Mouse (Mus musculus): ENCODE data around the gene Tff1. TPM values are rescaled to one million over a fixed set of nuclear protein-coding genes. Genes with fewer than 3 reads are reported as not detected.

The Tff1 gene
- total and polyA plus RNA-seq, 3 experiments = not detected

DNA sequence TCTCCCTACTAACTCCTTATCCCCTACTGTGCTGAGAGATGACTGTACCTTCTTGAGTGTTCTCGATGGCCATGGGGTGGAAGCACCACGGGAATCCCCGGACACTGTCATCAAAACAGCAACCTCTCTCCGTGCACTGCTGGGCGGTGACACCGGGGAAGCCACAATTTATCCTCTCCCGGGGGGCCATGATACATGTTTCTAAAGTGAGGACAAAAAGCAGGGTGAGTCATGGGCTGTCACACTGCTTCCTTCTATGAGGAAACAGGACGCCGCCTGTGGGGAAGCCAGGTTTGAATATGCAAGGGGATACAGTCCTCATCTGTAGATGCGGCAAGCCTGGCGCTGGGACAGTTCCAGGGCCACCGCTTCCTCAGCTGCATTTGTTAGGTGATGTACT is 2.5 kb downstream of the Tff1 start:
- no peaks in the 10 kb centered on the region for H3K4me1 ChIP-seq (ENCODE audit: control insufficient read depth in 1 of 2, insufficient read depth in 2 of 2, low read length in 2 of 2)
- H3K36me3 ChIP-seq (ENCODE audit: control insufficient read depth in 1 of 2, insufficient read depth in 2 of 2, low read length in 2 of 2) = no peaks in the 10 kb centered on the region
- no peak overlapping the region for H3K27ac ChIP-seq (ENCODE audit: control insufficient read depth, low read depth, low read length)
- no peak for DNase-seq (ENCODE audit: low read depth, low spot score)
- H3K9ac ChIP-seq (ENCODE audit: control insufficient read depth, low read depth, low read length, poor library complexity, severe bottlenecking) = no peak overlapping the region
- H3K4me3 ChIP-seq (ENCODE audit: control insufficient read depth in 1 of 2, insufficient read depth in 1 of 2, low read depth in 2 of 2, low read length in 2 of 2) = no peak overlapping the region
- H3K79me2 ChIP-seq (ENCODE audit: control insufficient read depth, insufficient read depth, low read length, poor library complexity) = no peaks in the 10 kb centered on the region
- H3K9me3 ChIP-seq (replicated peaks; ENCODE audit: insufficient read depth, low read length) = no peaks in the 10 kb centered on the region
- TF ChIP-seq NRF1 (IDR thresholded peaks at IDR 0.05; ENCODE audit: insufficient read depth, low read depth, low read length, poor library complexity, severe bottlenecking) = no peak
- TF ChIP-seq HCFC1 (IDR thresholded peaks at IDR 0.05; ENCODE audit: low read depth, low read length) = no peak
- TF ChIP-seq KAT2A (conservative IDR thresholded peaks at IDR 0.05; ENCODE audit: low read depth, low read length) = no peak
- TF ChIP-seq UBTF (IDR thresholded peaks at IDR 0.05; ENCODE audit: borderline replicate concordance, insufficient read depth, low read depth, low read length) = no peak
- no peak for TF ChIP-seq MYB (IDR thresholded peaks at IDR 0.05; ENCODE audit: low read depth, low read length)
- TF ChIP-seq ELF1 (IDR thresholded peaks at IDR 0.05; ENCODE audit: low read depth, low read length) = no peak
- TF ChIP-seq CHD2 (IDR thresholded peaks at IDR 0.05; ENCODE audit: low read length) = no peak
- TF ChIP-seq ZNF384 (IDR thresholded peaks at IDR 0.05; ENCODE audit: low read depth, low read length) = no peak
- TF ChIP-seq GABPA (IDR thresholded peaks at IDR 0.05; ENCODE audit: low read depth, low read length) = no peak
- no peak for TF ChIP-seq CHD1 (IDR thresholded peaks at IDR 0.05; ENCODE audit: low read depth, low read length)
- no peak for TF ChIP-seq GATA1 (IDR thresholded peaks at IDR 0.05; ENCODE audit: low read depth, low read length)
- H3K27me3 ChIP-seq (ENCODE audit: control insufficient read depth in 1 of 2, insufficient read depth in 2 of 2, low read length in 2 of 2) = peaks cover 0 to 4% of the 10 kb centered on the region in 2 experiments; a peak in 2 of 4 replicates

DNA sequence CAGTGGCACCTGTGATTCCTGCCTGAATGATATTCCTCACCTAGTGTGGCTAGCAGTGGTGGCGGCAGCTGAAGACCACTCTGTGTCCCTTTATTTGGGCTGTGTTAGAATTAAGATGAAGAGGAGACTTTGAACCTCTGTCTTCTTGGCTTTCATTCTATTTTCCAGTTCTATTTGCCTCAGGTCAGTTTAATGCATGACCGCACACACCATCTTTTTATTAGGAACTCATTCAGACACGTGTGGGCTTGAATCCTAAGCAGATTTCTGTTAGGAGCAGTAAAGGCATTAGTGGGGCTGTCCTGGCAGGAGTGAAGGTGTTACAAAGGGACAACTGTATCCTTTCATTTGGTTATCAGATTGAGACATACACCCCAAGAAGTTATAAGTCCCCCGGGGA is 4.8 kb downstream of the Tff1 start:
- Histone ChIP-seq H3K27me3 (ENCODE audit: control insufficient read depth in 1 of 2, insufficient read depth in 2 of 2, low read length in 2 of 2) (no peaks in the 10 kb centered on the region; a peak in 1 of 4 replicates), H3K9ac (ENCODE audit: control insufficient read depth, low read depth, low read length, poor library complexity, severe bottlenecking) (no peak overlapping the region), H3K9me3 (replicated peaks; ENCODE audit: insufficient read depth, low read length) (no peaks in the 10 kb centered on the region), H3K79me2 (ENCODE audit: control insufficient read depth, insufficient read depth, low read length, poor library complexity) (no peaks in the 10 kb centered on the region), H3K27ac (ENCODE audit: control insufficient read depth, low read depth, low read length) (no peak overlapping the region), H3K4me3 (ENCODE audit: control insufficient read depth in 1 of 2, insufficient read depth in 1 of 2, low read depth in 2 of 2, low read length in 2 of 2) (no peak overlapping the region), H3K36me3 (ENCODE audit: control insufficient read depth in 1 of 2, insufficient read depth in 2 of 2, low read length in 2 of 2) (no peaks in the 10 kb centered on the region), H3K4me1 (ENCODE audit: control insufficient read depth in 1 of 2, insufficient read depth in 2 of 2, low read length in 2 of 2) (no peaks in the 10 kb centered on the region)
- DNase-seq (ENCODE audit: low read depth, low spot score) = no peak
- TF ChIP-seq CTCF (IDR thresholded peaks at IDR 0.05 in 2 of 3, conservative IDR thresholded peaks at IDR 0.05 in 1 of 3; ENCODE audit: control insufficient read depth in 1 of 3, insufficient read depth in 1 of 3, low read depth in 2 of 3, low read length in 3 of 3, poor library complexity in 1 of 3, severe bottlenecking in 1 of 3) (no peak), POLR2A (IDR thresholded peaks at IDR 0.05; ENCODE audit: control insufficient read depth in 1 of 2, insufficient read depth in 1 of 2, low read depth in 1 of 2, low read length in 2 of 2, poor library complexity in 1 of 2) (no peak), GATA1 (IDR thresholded peaks at IDR 0.05; ENCODE audit: low read depth, low read length) (no peak), NELFE (IDR thresholded peaks at IDR 0.05; ENCODE audit: low read depth, low read length) (no peak), MXI1 (IDR thresholded peaks at IDR 0.05; ENCODE audit: low read depth, low read length) (no peak), UBTF (IDR thresholded peaks at IDR 0.05; ENCODE audit: borderline replicate concordance, insufficient read depth, low read depth, low read length) (no peak), ZC3H11A (IDR thresholded peaks at IDR 0.05; ENCODE audit: low read depth, low read length) (no peak), ETS1 (IDR thresholded peaks at IDR 0.05; ENCODE audit: low read depth, low read length) (no peak), MEF2A (IDR thresholded peaks at IDR 0.05; ENCODE audit: extremely low read depth, insufficient replicate concordance, low read depth, low read length, poor library complexity, severe bottlenecking) (no peak), JUND (IDR thresholded peaks at IDR 0.05; ENCODE audit: low read depth, low read length) (no peak), EP300 (IDR thresholded peaks at IDR 0.05; ENCODE audit: low read depth in 1 of 2, low read length in 2 of 2) (no peak), SMC3 (IDR thresholded peaks at IDR 0.05; ENCODE audit: low read depth, low read length) (no peak), ZMIZ1 (IDR thresholded peaks at IDR 0.05; ENCODE audit: low read depth, low read length) (no peak), BHLHE40 (IDR thresholded peaks at IDR 0.05; ENCODE audit: borderline replicate concordance, low read depth, low read length) (no peak), SIN3A (IDR thresholded peaks at IDR 0.05; ENCODE audit: low read length) (no peak)
